Mouse (Mus musculus): ENCODE data around the gene Mfsd12. TPM values are rescaled to one million over a fixed set of nuclear protein-coding genes. Genes with fewer than 3 reads are reported as not detected.

Mfsd12 gene
- total and polyA plus RNA-seq, 2 experiments from 2014 or later: 13.6 to 38.1 TPM

- WGBS: 96% methylated on average over 4 of the region's 4 CpGs
- Histone ChIP-seq H3K9ac (replicated peaks; ENCODE audit: low read length) (no peak overlapping the region), H3K4me3 (ENCODE audit: low read length) (no peak overlapping the region), H3K9me3 (ENCODE audit: low read length) (no peaks in the 10 kb centered on the region), H3K4me2 (ENCODE audit: low read depth, low read length) (no peak overlapping the region), H3K27ac (no peak overlapping the region), H3K36me3 (ENCODE audit: insufficient read depth, low read length) (no peaks in the 10 kb centered on the region), H3K4me1 (ENCODE audit: insufficient read depth, low read length) (0 out of 2 replicates have a peak, but pooled peaks cover 7% of the 10 kb centered on the region), H3K27me3 (ENCODE audit: insufficient read depth, low read length) (no peaks in the 10 kb centered on the region)
- no peak for ATAC-seq
- no peak for TF ChIP-seq CTCF (IDR thresholded peaks at IDR 0.05; ENCODE audit: low read depth)
- DNase-seq (ENCODE audit: low spot score): no peak
These were observed 20.7 kb upstream of the Mfsd12 start for GRCm38 (mm10) chr10:81336558-81336957.

- no peaks in the 10 kb centered on the region for H3K36me3 ChIP-seq (ENCODE audit: insufficient read depth, low read length)
- TF ChIP-seq CTCF (IDR thresholded peaks at IDR 0.05; ENCODE audit: low read depth): no peak
- no peak overlapping the region for H3K4me3 ChIP-seq (ENCODE audit: low read length)
- no peak for DNase-seq (ENCODE audit: low spot score)
- ATAC-seq: no peak
- no peak overlapping the region for H3K27ac ChIP-seq
- H3K9me3 ChIP-seq (ENCODE audit: low read length): no peaks in the 10 kb centered on the region
- H3K9ac ChIP-seq (replicated peaks; ENCODE audit: low read length): no peak overlapping the region
- WGBS: 39% methylated on average over 17 of the region's 17 CpGs
- H3K4me2 ChIP-seq (ENCODE audit: low read depth, low read length): no peak overlapping the region
- peaks cover 28% of the 10 kb centered on the region; the same call in 1 of the 2 replicates for H3K27me3 ChIP-seq (ENCODE audit: insufficient read depth, low read length)
- 0 out of 2 replicates have a peak, but pooled peaks cover 4% of the 10 kb centered on the region for H3K4me1 ChIP-seq (ENCODE audit: insufficient read depth, low read length)
These were observed 16.5 kb upstream of the Mfsd12 start for GRCm38 (mm10) chr10:81340551-81341332.

- H3K4me1 ChIP-seq (ENCODE audit: insufficient read depth, low read length): 0 out of 2 replicates have a peak, but pooled peaks cover 1% of the 10 kb centered on the region
- H3K4me3 ChIP-seq (ENCODE audit: low read length): no peak overlapping the region
- no peaks in the 10 kb centered on the region for H3K9me3 ChIP-seq (ENCODE audit: low read length)
- no peak overlapping the region for H3K4me2 ChIP-seq (ENCODE audit: low read depth, low read length)
- 34% methylated on average over 16 of the region's 16 CpGs for WGBS
- no peak overlapping the region for H3K9ac ChIP-seq (replicated peaks; ENCODE audit: low read length)
- no peaks in the 10 kb centered on the region for H3K36me3 ChIP-seq (ENCODE audit: insufficient read depth, low read length)
- ATAC-seq (no peak), DNase-seq (ENCODE audit: low spot score) (peak; percentile 64)
- peak; percentile 79 for TF ChIP-seq CTCF (IDR thresholded peaks at IDR 0.05; ENCODE audit: low read depth)
- H3K27ac ChIP-seq: no peak overlapping the region
- H3K27me3 ChIP-seq (ENCODE audit: insufficient read depth, low read length): peaks cover 28% of the 10 kb centered on the region; the same call in 1 of the 2 replicates
These were observed 15.8 kb upstream of the Mfsd12 start for GRCm38 (mm10) chr10:81341333-81341949.

GRCm38 (mm10) chr10:81342686-81343505 is 14.4 kb upstream of the Mfsd12 start, which contains the start of gene Gipc3:
TSS of gene Gipc3 (minus strand) at chr10:81343266.
- Histone ChIP-seq H3K9me3 (ENCODE audit: low read length) (no peaks in the 10 kb centered on the region), H3K27me3 (ENCODE audit: insufficient read depth, low read length) (peaks cover 28% of the 10 kb centered on the region; the same call in 1 of the 2 replicates), H3K27ac (no peak within 1 kb of the TSS), H3K4me1 (ENCODE audit: insufficient read depth, low read length) (no peaks in the 10 kb centered on the region), H3K9ac (replicated peaks; ENCODE audit: low read length) (peak within 1 kb of the TSS; percentile 47; the same call in 1 of the 2 replicates), H3K36me3 (ENCODE audit: insufficient read depth, low read length) (no peaks in the 10 kb centered on the region), H3K4me3 (ENCODE audit: low read length) (peak within 1 kb of the TSS; percentile 35), H3K4me2 (ENCODE audit: low read depth, low read length) (peak within 1 kb of the TSS; percentile 60)
- WGBS: 7% methylated on average over 49 of the region's 67 CpGs
- ATAC-seq (no peak), DNase-seq (ENCODE audit: low spot score) (no peak)
- TF ChIP-seq CTCF (IDR thresholded peaks at IDR 0.05; ENCODE audit: low read depth): no peak

- Histone ChIP-seq H3K4me2 (ENCODE audit: low read depth, low read length) (no peak overlapping the region), H3K36me3 (ENCODE audit: insufficient read depth, low read length) (no peaks in the 10 kb centered on the region), H3K4me3 (ENCODE audit: low read length) (no peak overlapping the region), H3K27me3 (ENCODE audit: insufficient read depth, low read length) (peaks cover 31% of the 10 kb centered on the region; the same call in 1 of the 2 replicates), H3K27ac (no peak overlapping the region), H3K4me1 (ENCODE audit: insufficient read depth, low read length) (peaks cover 5% of the 10 kb centered on the region), H3K9ac (replicated peaks; ENCODE audit: low read length) (no peak overlapping the region), H3K9me3 (ENCODE audit: low read length) (no peaks in the 10 kb centered on the region)
- ATAC-seq (no peak), DNase-seq (ENCODE audit: low spot score) (no peak)
- peak; percentile 54 for TF ChIP-seq CTCF (IDR thresholded peaks at IDR 0.05; ENCODE audit: low read depth)
- WGBS: 49% methylated on average over 8 of the region's 8 CpGs
These were observed 12.7 kb upstream of the Mfsd12 start for GRCm38 (mm10) chr10:81344421-81345161.

GRCm38 (mm10) chr10:81345162-81345534 is 12.1 kb upstream of the Mfsd12 start:
- peaks cover 31% of the 10 kb centered on the region; the same call in 1 of the 2 replicates for H3K27me3 ChIP-seq (ENCODE audit: insufficient read depth, low read length)
- H3K36me3 ChIP-seq (ENCODE audit: insufficient read depth, low read length): no peaks in the 10 kb centered on the region
- TF ChIP-seq CTCF (IDR thresholded peaks at IDR 0.05; ENCODE audit: low read depth): no peak
- H3K9ac ChIP-seq (replicated peaks; ENCODE audit: low read length): no peak overlapping the region
- H3K4me3 ChIP-seq (ENCODE audit: low read length): no peak overlapping the region
- H3K4me1 ChIP-seq (ENCODE audit: insufficient read depth, low read length): peaks cover 9% of the 10 kb centered on the region
- WGBS: 86% methylated on average over 4 of the region's 4 CpGs
- DNase-seq (ENCODE audit: low spot score): no peak
- H3K4me2 ChIP-seq (ENCODE audit: low read depth, low read length): no peak overlapping the region
- no peaks in the 10 kb centered on the region for H3K9me3 ChIP-seq (ENCODE audit: low read length)
- no peak for ATAC-seq
- no peak overlapping the region for H3K27ac ChIP-seq
